Mouse (Mus musculus) C2C12 (cell line): ENCODE results near the gene Zfpl1. TPM values are rescaled to one million over a fixed set of nuclear protein-coding genes. Genes with fewer than 3 reads are reported as not detected.

Source experiments
- H3K27me3 ChIP-seq: one replicate; pipeline ENCODE4 v1.6.1; 2011; ENCODE audit not compliant: control insufficient read depth, insufficient read depth, insufficient read length
- H3K36me3 ChIP-seq: one replicate; pipeline ENCODE4 v1.6.1; 2011; ENCODE audit not compliant: control insufficient read depth, insufficient read depth
- H3K4me3 ChIP-seq: one replicate; pipeline ENCODE4 v1.5.1; 2011; ENCODE audit warnings: mild to moderate bottlenecking, control low read depth; ENCODE audit not compliant: poor library complexity, insufficient read depth, severe bottlenecking
- H3K79me2 ChIP-seq: one replicate; pipeline ENCODE4 v1.6.1; 2011; ENCODE audit not compliant: control insufficient read depth, insufficient read depth
- H3K79me3 ChIP-seq: one replicate; pipeline ENCODE4 v1.6.1; 2011; ENCODE audit warnings: low read depth, control low read depth
- H3ac ChIP-seq: one replicate; pipeline ENCODE3; 2011; ENCODE audit warnings: low read depth; ENCODE audit not compliant: control insufficient read depth, insufficient read length
- CEBPB ChIP-seq: IDR thresholded peaks from one replicate; pipeline ENCODE4 v1.6.1; 2011; ENCODE audit warnings: low read depth, mild to moderate bottlenecking, control low read depth, moderate library complexity
- CTCF ChIP-seq: IDR thresholded peaks from one replicate; pipeline ENCODE4 v1.5.1; 2011; ENCODE audit not compliant: control insufficient read depth, insufficient read depth, insufficient read length
- FOSL1 ChIP-seq: IDR thresholded peaks from one replicate; pipeline ENCODE4 v1.8.0; 2011; ENCODE audit warnings: mild to moderate bottlenecking, low read length; ENCODE audit not compliant: poor library complexity, insufficient read depth, severe bottlenecking
- MAX ChIP-seq: IDR thresholded peaks from one replicate; pipeline ENCODE4 v1.6.1; 2011; ENCODE audit warnings: mild to moderate bottlenecking, control low read depth
- MYOD1 ChIP-seq: IDR thresholded peaks from one replicate; pipeline ENCODE4 v1.6.1; 2011; ENCODE audit warnings: low read depth; ENCODE audit not compliant: control insufficient read depth, insufficient read length
- MYOG ChIP-seq: IDR thresholded peaks from one replicate; pipeline ENCODE4 v1.6.1; 2011; ENCODE audit not compliant: control insufficient read depth, insufficient read length; ENCODE audit errors: extremely low read depth
- USF1 ChIP-seq: IDR thresholded peaks from one replicate; pipeline ENCODE4 v1.6.1; 2011; ENCODE audit warnings: low read depth, mild to moderate bottlenecking, control low read depth, moderate library complexity
- polyA plus RNA-seq: library from polyadenylated mRNA; unstranded; fragments of >200 nt; fragmentation: generic; extraction: Trizol; gene quantifications from one replicate; pipeline ENCODE4 v1.2.1, GENCODE M21; 2012; ENCODE audit warnings: missing spikeins

Zfpl1 gene
- polyA plus RNA-seq, 1 experiment = 59.7 TPM

DNA sequence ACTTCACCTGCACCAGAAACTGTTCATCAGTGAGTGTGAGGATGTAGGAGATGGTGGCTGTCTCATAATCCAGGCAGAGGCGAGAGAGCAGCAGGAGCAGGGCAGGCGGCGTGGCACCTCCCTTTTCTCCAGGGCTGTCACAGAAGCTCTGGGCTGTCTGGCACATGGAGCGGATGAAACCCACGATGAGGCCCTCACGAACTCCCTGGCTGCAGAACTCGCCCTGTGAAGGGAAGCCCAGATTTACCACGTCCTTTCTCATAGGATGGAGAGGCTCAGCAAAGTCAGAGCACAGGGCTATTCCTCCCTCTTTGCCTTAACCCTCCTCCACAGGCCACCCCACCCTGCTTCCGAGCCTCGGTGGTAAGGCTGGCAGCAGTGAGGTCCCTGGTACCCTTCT is 14.9 kb downstream of the Zfpl1 start:
- H3K79me3 ChIP-seq = no peaks in the 10 kb centered on the region
- peaks cover 15% of the 10 kb centered on the region for H3K36me3 ChIP-seq
- no peaks in the 10 kb centered on the region for H3K27me3 ChIP-seq
- no peak for TF ChIP-seq CEBPB
- no peak for TF ChIP-seq MYOD1
- no peak for TF ChIP-seq USF1
- TF ChIP-seq MYOG = no peak
- TF ChIP-seq CTCF = no peak
- TF ChIP-seq FOSL1 = no peak
- no peak for TF ChIP-seq MAX
- H3ac ChIP-seq = no peak overlapping the region
- H3K4me3 ChIP-seq = no peak overlapping the region
- peaks cover 8% of the 10 kb centered on the region for H3K79me2 ChIP-seq

- Histone ChIP-seq H3K36me3 (peaks cover 9% of the 10 kb centered on the region), H3K79me2 (no peaks in the 10 kb centered on the region), H3K79me3 (no peaks in the 10 kb centered on the region), H3K27me3 (no peaks in the 10 kb centered on the region), H3K4me3 (no peak overlapping the region), H3ac (no peak overlapping the region)
- TF ChIP-seq FOSL1 (no peak), MYOD1 (no peak), MAX (no peak), MYOG (no peak), CTCF (no peak), USF1 (no peak), CEBPB (no peak)
Measured at GRCm38 (mm10) chr19:6068951-6069350, 15.8 kb downstream of the Zfpl1 start.

GRCm38 (mm10) chr19:6067724-6068415 is 16.9 kb downstream of the Zfpl1 start, which contains the start of gene Tm7sf2:
Gene Tm7sf2 (minus strand): TSS chr19:6068373.
- Histone ChIP-seq H3ac (peak within 1 kb of the TSS; percentile 47), H3K79me2 (peaks cover 5% of the 10 kb centered on the region), H3K27me3 (no peaks in the 10 kb centered on the region), H3K36me3 (peaks cover 9% of the 10 kb centered on the region), H3K79me3 (peaks cover 2% of the 10 kb centered on the region), H3K4me3 (peak within 1 kb of the TSS; percentile 30)
- TF ChIP-seq FOSL1 (no peak), MYOD1 (no peak), USF1 (no peak), CEBPB (no peak)

GRCm38 (mm10) chr19:6067011-6067723 is 17.6 kb downstream of the Zfpl1 start:
- peak; percentile 92 for TF ChIP-seq CTCF
- no peak for TF ChIP-seq MAX

DNA sequence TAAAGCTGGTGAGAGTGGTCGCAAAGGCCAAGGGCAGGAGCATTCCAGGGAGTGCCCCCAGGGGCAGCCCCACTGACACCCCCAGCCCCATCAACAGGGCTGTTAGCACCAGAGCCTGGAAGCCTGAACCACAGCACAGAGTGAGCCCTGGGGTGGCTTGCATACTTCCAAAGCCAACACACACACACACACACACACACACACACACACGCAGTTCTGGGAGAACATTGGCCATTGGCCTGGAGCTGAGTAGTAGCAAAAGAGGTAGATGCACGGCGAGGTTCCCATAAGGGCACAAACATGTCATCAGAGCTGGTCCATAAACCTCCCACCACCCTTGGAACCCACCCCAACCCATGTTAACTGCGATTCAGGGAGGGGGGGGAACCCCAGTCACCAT is 18.2 kb downstream of the Zfpl1 start:
- Histone ChIP-seq H3K79me2 (peaks cover 18% of the 10 kb centered on the region), H3K36me3 (peaks cover 9% of the 10 kb centered on the region), H3K27me3 (no peaks in the 10 kb centered on the region), H3ac (peak overlapping the region; percentile 47), H3K79me3 (peaks cover 13% of the 10 kb centered on the region), H3K4me3 (peak overlapping the region; percentile 30)
- TF ChIP-seq CTCF = no peak
- no peak for TF ChIP-seq CEBPB
- no peak for TF ChIP-seq MYOD1
- no peak for TF ChIP-seq FOSL1
- TF ChIP-seq MAX = no peak
- TF ChIP-seq USF1 = no peak
- no peak for TF ChIP-seq MYOG

More at GRCm38 (mm10) chr19:6067011-6067723, 17.6 kb downstream of the Zfpl1 start:
- Histone ChIP-seq H3K79me2 (peaks cover 12% of the 10 kb centered on the region), H3K36me3 (peaks cover 9% of the 10 kb centered on the region), H3K27me3 (no peaks in the 10 kb centered on the region), H3K4me3 (peak overlapping the region; percentile 30), H3ac (peak overlapping the region; percentile 47), H3K79me3 (peaks cover 7% of the 10 kb centered on the region)

GRCm38 (mm10) chr19:6063081-6063480 is 21.7 kb downstream of the Zfpl1 start:
- peaks cover 26% of the 10 kb centered on the region for H3K79me3 ChIP-seq
- peaks cover 10% of the 10 kb centered on the region for H3K36me3 ChIP-seq
- H3K4me3 ChIP-seq = no peak overlapping the region
- H3ac ChIP-seq = no peak overlapping the region
- no peaks in the 10 kb centered on the region for H3K27me3 ChIP-seq
- H3K79me2 ChIP-seq = peaks cover 36% of the 10 kb centered on the region
- no peak for TF ChIP-seq USF1
- no peak for TF ChIP-seq MAX
- no peak for TF ChIP-seq CTCF
- TF ChIP-seq MYOD1 = no peak
